Mouse (Mus musculus): ENCODE data around the gene Gm27021. TPM values are rescaled to one million over a fixed set of nuclear protein-coding genes. Genes with fewer than 3 reads are reported as not detected.
A peak's percentile ranks its signal among the peaks of the same experiment; 100 is the strongest.

The Gm27021 gene
- total and polyA plus RNA-seq, 3 experiments = 0.21 to 0.54 TPM; not detected in 1

GRCm38 (mm10) chr8:120562680-120563347 lies 105.1 kb downstream of the Gm27021 start:
- Histone ChIP-seq H3K4me3 (ENCODE audit: control insufficient read depth in 1 of 2, insufficient read depth in 1 of 2, low read depth in 2 of 2, low read length in 2 of 2) (no peak overlapping the region), H3K79me2 (ENCODE audit: control insufficient read depth, insufficient read depth, low read length, poor library complexity) (peaks cover 26% of the 10 kb centered on the region), H3K9ac (ENCODE audit: control insufficient read depth, low read depth, low read length, poor library complexity, severe bottlenecking) (no peak overlapping the region), H3K9me3 (replicated peaks; ENCODE audit: insufficient read depth, low read length) (no peaks in the 10 kb centered on the region), H3K27ac (ENCODE audit: control insufficient read depth, low read depth, low read length) (0 out of 2 replicates have a peak overlapping the region, but pooled peaks have one; percentile 14), H3K27me3 (ENCODE audit: control insufficient read depth in 1 of 2, insufficient read depth in 2 of 2, low read length in 2 of 2) (no peaks in the 10 kb centered on the region), H3K4me1 (ENCODE audit: control insufficient read depth in 1 of 2, insufficient read depth in 2 of 2, low read length in 2 of 2) (peaks cover 3 to 33% of the 10 kb centered on the region in 2 experiments; a peak in 3 of 4 replicates), H3K36me3 (ENCODE audit: control insufficient read depth in 1 of 2, insufficient read depth in 2 of 2, low read length in 2 of 2) (peaks cover 11 to 26% of the 10 kb centered on the region in 2 experiments; a peak in 3 of 4 replicates)
- DNase-seq (ENCODE audit: low read depth, low spot score) = no peak
- TF ChIP-seq TCF12 (IDR thresholded peaks at IDR 0.05; ENCODE audit: low read depth, low read length) = no peak
- no peak for TF ChIP-seq SMC3 (IDR thresholded peaks at IDR 0.05; ENCODE audit: low read depth, low read length)
- no peak for TF ChIP-seq MAX (IDR thresholded peaks at IDR 0.05; ENCODE audit: low read length)
- TF ChIP-seq TAL1 (IDR thresholded peaks at IDR 0.05; ENCODE audit: low read length) = no peak
- no peak for TF ChIP-seq ZC3H11A (IDR thresholded peaks at IDR 0.05; ENCODE audit: low read depth, low read length)
- TF ChIP-seq USF1 (IDR thresholded peaks at IDR 0.05; ENCODE audit: low read depth, low read length) = no peak
- TF ChIP-seq NELFE (IDR thresholded peaks at IDR 0.05; ENCODE audit: low read depth, low read length) = no peak

- no peaks in the 10 kb centered on the region for H3K9me3 ChIP-seq (replicated peaks; ENCODE audit: insufficient read depth, low read length)
- no peak overlapping the region for H3K9ac ChIP-seq (ENCODE audit: control insufficient read depth, low read depth, low read length, poor library complexity, severe bottlenecking)
- no peak overlapping the region for H3K27ac ChIP-seq (ENCODE audit: control insufficient read depth, low read depth, low read length)
- no peaks in the 10 kb centered on the region for H3K27me3 ChIP-seq (ENCODE audit: control insufficient read depth in 1 of 2, insufficient read depth in 2 of 2, low read length in 2 of 2)
- H3K4me3 ChIP-seq (ENCODE audit: control insufficient read depth in 1 of 2, insufficient read depth in 1 of 2, low read depth in 2 of 2, low read length in 2 of 2) = no peak overlapping the region
- DNase-seq (ENCODE audit: low read depth, low spot score) = peak; percentile 54
- peaks cover 11 to 26% of the 10 kb centered on the region in 2 experiments; a peak in 3 of 4 replicates for H3K36me3 ChIP-seq (ENCODE audit: control insufficient read depth in 1 of 2, insufficient read depth in 2 of 2, low read length in 2 of 2)
- no peak for TF ChIP-seq E2F4 (IDR thresholded peaks at IDR 0.05; ENCODE audit: borderline replicate concordance, low read depth, low read length)
- TF ChIP-seq MEF2A (IDR thresholded peaks at IDR 0.05; ENCODE audit: extremely low read depth, insufficient replicate concordance, low read depth, low read length, poor library complexity, severe bottlenecking) = no peak
- TF ChIP-seq SMC3 (IDR thresholded peaks at IDR 0.05; ENCODE audit: low read depth, low read length) = peak; percentile 32
- no peak for TF ChIP-seq NELFE (IDR thresholded peaks at IDR 0.05; ENCODE audit: low read depth, low read length)
- peak; percentile 60 to 66 (median 63) for TF ChIP-seq CTCF (IDR thresholded peaks at IDR 0.05 in 2 of 3, conservative IDR thresholded peaks at IDR 0.05 in 1 of 3; ENCODE audit: control insufficient read depth in 1 of 3, insufficient read depth in 1 of 3, low read depth in 2 of 3, low read length in 3 of 3, poor library complexity in 1 of 3, severe bottlenecking in 1 of 3)
- TF ChIP-seq RCOR1 (IDR thresholded peaks at IDR 0.05; ENCODE audit: low read depth, low read length) = no peak
- TF ChIP-seq MAX (IDR thresholded peaks at IDR 0.05; ENCODE audit: low read length) = no peak
- TF ChIP-seq KAT2A (conservative IDR thresholded peaks at IDR 0.05; ENCODE audit: low read depth, low read length) = no peak
- TF ChIP-seq BHLHE40 (IDR thresholded peaks at IDR 0.05; ENCODE audit: borderline replicate concordance, low read depth, low read length) = no peak
- TF ChIP-seq USF2 (IDR thresholded peaks at IDR 0.05; ENCODE audit: borderline replicate concordance in 1 of 2, insufficient read depth in 1 of 2, low read depth in 1 of 2, low read length in 2 of 2) = no peak
- TF ChIP-seq TBP (IDR thresholded peaks at IDR 0.05; ENCODE audit: low read depth, low read length) = no peak
- TF ChIP-seq ETS1 (IDR thresholded peaks at IDR 0.05; ENCODE audit: low read depth, low read length) = no peak
- no peak for TF ChIP-seq TCF12 (IDR thresholded peaks at IDR 0.05; ENCODE audit: low read depth, low read length)
- TF ChIP-seq GABPA (IDR thresholded peaks at IDR 0.05; ENCODE audit: low read depth, low read length) = no peak
- no peak for TF ChIP-seq ZKSCAN1 (IDR thresholded peaks at IDR 0.05; ENCODE audit: low read depth, low read length)
- TF ChIP-seq HCFC1 (IDR thresholded peaks at IDR 0.05; ENCODE audit: low read depth, low read length) = no peak
- TF ChIP-seq MYC (IDR thresholded peaks at IDR 0.05; ENCODE audit: low read depth, low read length) = no peak
- no peak for TF ChIP-seq GATA1 (IDR thresholded peaks at IDR 0.05; ENCODE audit: low read depth, low read length)
- no peak for TF ChIP-seq USF1 (IDR thresholded peaks at IDR 0.05; ENCODE audit: low read depth, low read length)
- peak; percentile 14 for TF ChIP-seq RAD21 (IDR thresholded peaks at IDR 0.05; ENCODE audit: low read depth, low read length)
- no peak for TF ChIP-seq ELF1 (IDR thresholded peaks at IDR 0.05; ENCODE audit: low read depth, low read length)
- TF ChIP-seq POLR2AphosphoS5 (IDR thresholded peaks at IDR 0.05; ENCODE audit: borderline replicate concordance, low read depth, low read length) = no peak
- TF ChIP-seq ZNF384 (IDR thresholded peaks at IDR 0.05; ENCODE audit: low read depth, low read length) = no peak
- TF ChIP-seq MAZ (IDR thresholded peaks at IDR 0.05; ENCODE audit: low read depth, low read length) = no peak
- TF ChIP-seq TAL1 (IDR thresholded peaks at IDR 0.05; ENCODE audit: low read length) = no peak
- no peak for TF ChIP-seq CHD2 (IDR thresholded peaks at IDR 0.05; ENCODE audit: low read length)
- peaks cover 34% of the 10 kb centered on the region for H3K79me2 ChIP-seq (ENCODE audit: control insufficient read depth, insufficient read depth, low read length, poor library complexity)
- peaks cover 3 to 33% of the 10 kb centered on the region in 2 experiments; a peak in 3 of 4 replicates for H3K4me1 ChIP-seq (ENCODE audit: control insufficient read depth in 1 of 2, insufficient read depth in 2 of 2, low read length in 2 of 2)
Measured at GRCm38 (mm10) chr8:120561539-120562435, 106.1 kb downstream of the Gm27021 start.

All from MEL (cell line).